Mouse (Mus musculus) T-helper 2 cell (primary cell): ENCODE data around the gene Akt1s1.

Experiments
- in situ Hi-C: fragments of 300-600 bp; cut with MboI, MseI; formaldehyde crosslinking; loops from one replicate; pipeline ENCODE4 v1.15.1; 2025; ENCODE audit warnings: high pct_unique_total_duplicates

The Akt1s1 gene

DNA sequence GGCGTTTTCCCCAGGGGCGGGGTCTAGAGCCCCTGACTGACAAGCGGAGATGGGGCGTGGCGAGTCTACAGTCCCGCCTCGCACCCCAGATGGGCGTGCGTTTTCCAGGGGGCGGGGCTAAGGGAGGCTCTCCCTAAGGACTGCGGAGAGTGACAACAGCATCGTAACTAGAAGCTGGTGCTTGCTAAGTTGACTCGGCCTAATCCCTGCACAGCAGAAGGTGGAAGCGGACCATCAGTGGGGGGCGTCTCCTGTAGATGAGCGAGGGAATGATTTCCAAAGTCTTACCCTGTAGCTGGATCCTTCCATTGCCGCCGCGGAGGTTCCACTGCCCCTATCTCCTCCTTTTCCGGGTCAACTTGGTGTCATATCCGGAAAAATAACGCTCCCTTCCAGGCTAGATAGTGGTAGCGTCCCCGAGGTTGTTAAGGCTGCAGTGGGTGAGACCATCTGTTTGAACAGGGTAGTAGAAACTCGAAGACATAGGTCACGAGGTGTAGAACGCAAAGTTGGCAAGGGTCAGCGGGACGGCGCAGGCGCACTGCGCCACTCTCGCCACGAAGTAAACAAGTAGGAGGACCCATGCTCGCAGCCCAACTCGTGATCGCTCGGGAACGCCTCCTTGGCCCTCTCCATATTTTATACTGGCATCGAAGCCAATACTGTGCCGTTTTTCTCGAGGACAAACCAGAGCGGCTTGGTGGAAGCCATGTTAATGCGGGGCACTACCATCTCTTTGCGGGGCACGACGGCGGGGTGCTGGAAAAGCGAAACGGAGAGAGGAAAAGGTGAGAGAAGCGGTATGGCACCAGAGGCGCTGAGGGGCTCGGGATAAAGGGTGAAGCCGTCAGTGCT is at the start of gene Akt1s1, which contains the start of gene Tbc1d17:
Akt1s1 (plus strand) TSS at position 431 of the 855 bp plus-strand sequence.
Tbc1d17 (minus strand) TSS at position 519 of the 855 bp plus-strand sequence.
- in situ Hi-C loops: no loop called here

DNA sequence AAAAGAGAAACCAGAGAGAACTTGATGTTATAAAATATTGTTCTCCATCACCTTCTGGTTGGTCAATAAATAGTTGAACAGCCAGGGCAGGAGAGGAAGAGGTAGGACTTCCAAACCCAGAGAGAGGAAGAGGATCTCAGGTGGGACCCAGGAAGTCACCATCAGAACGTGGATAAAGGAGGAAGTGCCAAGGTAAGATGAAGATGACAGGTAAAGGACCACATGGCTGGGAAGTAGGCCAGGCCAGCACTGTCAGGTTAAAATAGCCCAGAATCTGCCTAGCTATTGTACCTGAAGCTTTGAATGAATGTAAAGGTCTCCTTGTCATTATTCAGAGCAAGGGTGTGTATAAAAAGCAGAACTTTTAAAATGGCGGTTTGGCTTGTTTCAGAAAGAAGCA is 39.9 kb upstream of the Akt1s1 start:
- in situ Hi-C loops: no loop called here

DNA sequence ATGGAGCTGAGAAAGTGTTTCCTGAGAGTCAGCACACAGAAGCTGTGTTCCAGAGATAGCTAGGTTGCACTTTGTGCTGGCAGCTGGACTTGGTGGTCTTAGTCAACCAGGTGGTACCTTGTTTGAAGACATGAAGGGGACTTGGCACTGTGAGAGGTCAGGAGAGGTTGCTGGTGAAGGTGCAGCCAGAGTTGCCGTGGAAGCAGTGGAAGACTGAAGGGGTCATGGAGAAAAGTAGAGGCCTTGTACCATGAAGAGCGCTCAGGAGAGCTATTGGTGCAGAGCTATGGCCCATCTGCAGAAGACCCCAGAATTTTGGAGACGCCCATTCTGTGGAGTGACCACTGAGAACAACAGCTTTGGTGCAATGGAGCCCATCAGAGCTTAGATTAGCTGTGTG is 39.3 kb upstream of the Akt1s1 start:
- in situ Hi-C loops: no loop called here

DNA sequence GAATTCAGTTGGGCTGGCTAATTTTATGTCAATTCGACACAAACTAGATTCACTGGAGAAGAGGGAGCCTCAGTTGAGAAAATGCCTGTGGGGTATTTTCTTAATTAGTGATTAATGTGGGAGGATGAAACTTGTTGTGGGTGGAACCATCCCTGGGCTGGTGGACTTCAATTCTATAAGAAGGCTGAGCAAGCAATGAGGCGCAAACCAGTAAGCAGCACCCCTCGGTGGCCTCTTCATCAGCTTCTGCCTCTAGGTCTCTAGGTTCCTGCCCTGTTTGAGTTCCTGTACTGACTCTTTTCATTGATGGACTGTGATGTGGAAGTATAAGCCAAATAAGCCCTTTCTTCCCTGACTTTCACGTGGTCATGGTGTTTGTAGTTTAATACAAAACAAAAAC is 38.4 kb upstream of the Akt1s1 start:
- in situ Hi-C loops: loop anchor here (10.0 kb wide), 2 partner anchors 66 to 256 kb away; partner anchors contain the start of genes Nr1h2 and Vrk3

DNA sequence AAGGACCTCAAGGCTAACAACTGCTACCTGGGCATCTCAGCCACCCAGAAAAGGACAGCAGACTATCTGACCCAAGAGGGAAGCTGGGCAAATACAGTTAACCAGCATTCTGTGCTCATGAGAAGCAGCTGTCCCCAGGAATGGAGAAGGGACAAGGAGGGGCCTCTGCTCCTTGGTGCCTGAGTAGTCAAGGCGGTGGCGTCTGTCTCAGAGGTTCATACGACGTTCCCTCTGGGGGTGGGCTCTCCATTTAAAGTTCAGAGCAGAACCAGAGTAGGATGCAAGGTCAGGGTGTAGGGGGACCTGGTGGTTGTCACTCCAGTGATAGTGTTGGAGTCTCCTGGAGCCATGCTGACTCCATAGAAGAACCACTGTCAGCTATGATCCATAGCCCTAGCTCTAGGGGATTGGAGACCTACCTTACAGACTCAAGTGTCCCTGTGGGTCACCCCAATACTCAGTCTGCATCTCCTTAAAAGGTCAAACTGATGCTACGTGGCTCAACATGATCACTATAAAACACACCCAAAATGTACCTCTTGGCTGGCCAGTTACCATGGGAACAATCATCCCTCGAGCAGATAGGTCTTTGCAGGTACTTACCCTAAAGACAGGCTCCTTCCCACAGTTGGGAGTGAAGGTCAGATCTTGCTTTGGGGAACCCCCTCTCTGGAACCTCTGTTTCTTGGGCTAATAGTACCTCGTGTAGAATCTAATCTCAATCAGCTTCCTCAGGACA is 37.8 kb upstream of the Akt1s1 start:
- in situ Hi-C loops: loop anchor here (10.0 kb wide), 2 partner anchors 66 to 256 kb away; partner anchors contain the start of genes Nr1h2 and Vrk3

DNA sequence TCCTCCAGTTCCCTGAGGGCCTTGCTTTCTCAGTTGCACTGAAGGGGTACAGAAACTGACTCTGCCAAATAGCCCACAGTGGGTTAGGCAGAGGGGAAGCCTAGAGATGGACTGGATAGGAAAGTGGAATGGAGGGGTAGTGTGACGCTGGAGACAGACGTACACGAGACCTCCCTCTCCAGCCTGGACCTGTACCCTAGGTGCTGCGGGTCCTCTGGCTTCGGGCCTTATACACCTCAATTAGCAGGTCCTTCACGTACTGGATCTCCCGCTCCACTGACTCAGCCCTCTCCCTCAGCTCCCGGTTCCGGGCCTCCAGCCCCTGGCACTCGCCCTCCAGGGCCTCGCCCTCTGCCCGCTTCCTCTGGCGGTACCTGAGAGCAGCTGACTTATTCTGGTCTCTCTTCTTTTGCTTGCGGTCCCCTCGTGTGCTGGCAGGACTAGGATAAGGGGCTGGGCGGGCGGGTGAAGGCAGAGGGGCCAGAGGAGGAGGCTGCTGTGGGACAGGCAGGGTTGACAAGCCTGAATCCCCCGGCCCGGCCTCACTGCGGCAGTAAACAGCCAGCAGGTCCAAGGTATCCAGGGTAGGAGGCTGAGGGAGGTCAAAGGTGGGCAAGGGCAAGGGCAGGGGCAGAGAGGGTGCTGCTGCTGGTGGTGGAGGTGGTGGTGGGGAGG is 36.0 kb upstream of the Akt1s1 start:
- in situ Hi-C loops: loop anchor here (10.0 kb wide), 2 partner anchors 68 to 258 kb away; partner anchors contain the start of genes Nr1h2 and Vrk3

DNA sequence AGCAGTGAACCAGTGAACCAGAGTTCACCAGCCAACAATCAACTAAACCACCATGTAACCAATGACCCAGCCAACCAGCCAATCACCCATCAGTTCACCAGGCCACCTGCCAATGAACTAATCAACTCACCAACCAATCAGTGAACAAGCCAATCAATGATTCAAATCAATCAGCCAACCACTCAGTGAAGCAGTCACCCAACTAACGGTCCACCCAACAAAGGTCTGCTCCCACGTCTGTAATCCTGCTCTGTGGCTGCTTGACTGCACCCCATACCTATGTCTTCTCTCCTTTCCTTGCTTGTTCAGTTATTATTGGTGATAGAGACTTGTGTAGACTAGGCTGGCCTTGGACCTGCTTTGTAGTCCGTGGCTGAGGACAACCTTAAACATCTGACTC is 34.8 kb upstream of the Akt1s1 start:
- in situ Hi-C loops: loop anchor here (10.0 kb wide), 2 partner anchors 69 to 259 kb away; partner anchors contain the start of genes Nr1h2 and Vrk3

DNA sequence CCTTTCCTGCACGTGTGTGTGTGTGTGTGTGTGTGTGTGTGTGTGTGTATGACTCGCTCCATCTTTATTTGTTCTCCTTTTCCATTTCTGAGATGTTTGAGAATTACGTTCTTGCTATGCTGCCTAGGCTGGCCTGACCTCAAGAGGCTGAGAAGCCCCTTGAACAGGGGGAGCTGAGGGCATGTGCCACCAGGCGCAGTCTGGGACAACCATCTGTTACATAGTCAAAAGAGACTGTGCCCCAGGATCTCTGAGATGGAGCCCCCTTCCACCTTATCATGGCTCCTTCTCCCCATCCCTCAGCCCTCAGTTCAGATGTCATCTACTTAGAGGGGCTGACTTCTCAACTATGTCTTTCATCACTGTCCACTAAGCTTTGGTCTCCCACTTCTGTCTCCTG is 34.4 kb upstream of the Akt1s1 start:
- in situ Hi-C loops: loop anchor here (10.0 kb wide), 2 partner anchors 70 to 260 kb away; partner anchors contain the start of genes Nr1h2 and Vrk3

DNA sequence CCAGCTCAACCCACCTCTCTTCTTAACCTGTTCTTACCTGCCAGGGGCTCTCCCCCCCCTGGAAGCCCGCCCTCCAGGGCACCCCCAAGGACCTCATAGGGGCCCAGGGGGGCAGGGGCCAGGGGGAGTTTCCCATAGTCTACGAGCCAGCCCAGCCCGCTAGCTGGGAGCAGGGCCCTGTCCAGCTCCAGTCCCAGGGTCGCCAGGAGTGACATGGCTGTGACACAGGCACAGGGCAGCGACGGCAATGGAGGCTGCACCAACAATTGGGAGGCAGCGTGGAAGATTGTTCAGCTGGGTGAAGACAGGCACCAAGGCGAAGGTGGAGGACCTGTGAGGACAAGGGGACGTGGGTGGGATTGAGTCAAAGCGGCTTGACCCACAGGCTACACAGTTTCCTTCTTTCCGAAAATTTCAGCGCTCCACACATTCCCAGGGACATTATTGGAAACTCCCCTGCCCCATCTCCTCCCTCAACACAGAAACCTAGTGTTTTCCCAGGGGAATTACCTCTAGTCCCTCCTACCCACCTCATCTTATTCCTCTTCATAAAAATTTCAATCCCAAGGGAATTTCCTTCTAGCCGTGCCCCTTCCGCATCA is 33.7 kb upstream of the Akt1s1 start:
- in situ Hi-C loops: loop anchor here (10.0 kb wide), 2 partner anchors 70 to 260 kb away; partner anchors contain the start of genes Nr1h2 and Vrk3

DNA sequence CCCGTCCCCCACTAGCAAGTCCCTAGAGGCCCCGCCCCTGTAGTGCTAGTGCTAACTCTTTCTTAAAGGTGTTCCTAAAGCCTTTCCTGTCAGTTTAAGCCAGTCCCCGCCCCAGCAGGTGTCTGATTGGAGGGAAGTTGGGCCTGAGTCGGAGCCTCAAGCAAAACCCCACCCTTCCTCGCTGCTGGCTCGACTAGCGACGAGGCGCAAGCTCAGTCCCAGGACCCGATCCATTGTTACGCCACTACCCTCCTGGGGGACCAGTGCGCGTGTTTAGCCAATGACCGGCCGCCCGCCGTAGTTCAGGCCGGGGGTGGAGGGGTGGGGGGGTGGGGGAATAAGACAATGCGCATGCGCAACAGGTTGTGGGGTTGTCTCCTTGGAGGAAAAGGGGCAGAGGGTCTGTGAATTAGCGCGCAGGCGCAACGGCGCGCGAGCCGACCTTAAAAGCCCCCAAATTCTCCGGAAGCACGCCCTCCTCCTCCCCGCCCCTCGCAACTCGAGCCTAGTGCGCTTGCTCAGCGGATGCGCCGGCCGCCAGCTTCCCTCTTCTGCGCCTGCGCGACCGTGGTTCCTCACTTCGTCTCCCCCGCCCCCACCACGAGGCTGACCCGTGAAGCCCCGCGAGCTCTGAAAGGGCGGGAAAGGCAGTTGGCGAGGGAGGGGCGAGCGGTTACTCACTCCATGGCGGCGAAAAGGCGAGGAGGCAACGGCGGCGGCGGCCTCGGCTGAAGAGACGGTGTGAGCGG is 32.9 kb upstream of the Akt1s1 start, which contains the start of the genes Nup62 and Il4i1:
Nup62 (plus strand) TSS at position 368 of the 749 bp plus-strand sequence.
Il4i1 (plus strand) TSS at position 667 of the 749 bp plus-strand sequence.
- in situ Hi-C loops: loop anchor here (10.0 kb wide), 2 partner anchors 71 to 261 kb away; partner anchors contain the start of genes Nr1h2 and Vrk3

DNA sequence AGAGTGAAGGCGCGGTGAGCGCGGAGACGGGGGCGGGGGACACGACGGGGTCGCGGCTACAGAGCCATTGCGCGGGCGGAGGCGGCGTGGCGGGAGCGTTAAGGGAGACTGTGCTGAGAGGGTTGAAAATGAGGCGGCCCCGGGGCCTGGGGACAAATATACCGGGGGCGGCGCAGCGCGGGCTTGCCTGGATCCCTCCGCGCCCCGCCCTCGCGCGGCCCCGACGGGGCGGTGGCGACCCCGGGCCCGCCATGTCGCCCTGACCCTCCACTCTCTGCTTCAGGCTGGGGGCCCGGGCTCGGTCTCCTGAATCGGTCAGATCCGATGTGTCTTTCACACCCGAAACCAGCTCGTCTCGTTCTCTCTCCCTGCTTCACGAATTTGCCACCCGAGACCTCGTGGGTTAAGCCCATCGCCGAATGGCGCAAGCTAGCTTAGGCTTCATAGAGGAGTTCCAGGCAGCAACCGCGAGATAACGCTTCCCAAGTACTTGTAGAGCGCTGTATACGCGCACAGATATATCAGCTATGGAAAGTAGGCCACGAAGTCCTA is 32.2 kb upstream of the Akt1s1 start, which contains the start of gene Atf5:
Atf5 (minus strand) TSS at position 189 of the 552 bp plus-strand sequence.
- in situ Hi-C loops: loop anchor here (10.0 kb wide), 2 partner anchors 72 to 262 kb away; partner anchors contain the start of genes Nr1h2 and Vrk3

DNA sequence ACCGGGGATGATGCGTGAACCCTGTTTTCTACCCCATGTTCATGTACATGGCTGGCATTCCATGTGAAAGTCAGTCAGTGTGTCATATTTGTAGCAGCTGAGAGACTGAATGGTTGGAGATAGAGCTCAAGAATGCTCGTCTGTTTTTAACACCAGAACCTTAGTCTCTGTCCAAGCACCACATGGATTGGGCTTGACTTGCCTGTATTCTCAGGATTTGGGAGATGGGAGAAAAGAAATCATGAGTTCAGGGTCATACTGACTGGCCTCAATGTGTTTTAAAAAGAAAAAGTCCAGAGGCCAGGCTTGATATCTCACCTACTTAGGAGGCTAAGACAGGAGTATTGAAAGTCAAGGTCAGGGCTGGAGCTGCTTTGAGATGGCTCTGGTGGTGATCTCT is 31.4 kb upstream of the Akt1s1 start:
- in situ Hi-C loops: loop anchor here (10.0 kb wide), 2 partner anchors 73 to 263 kb away; partner anchors contain the start of genes Nr1h2 and Vrk3

DNA sequence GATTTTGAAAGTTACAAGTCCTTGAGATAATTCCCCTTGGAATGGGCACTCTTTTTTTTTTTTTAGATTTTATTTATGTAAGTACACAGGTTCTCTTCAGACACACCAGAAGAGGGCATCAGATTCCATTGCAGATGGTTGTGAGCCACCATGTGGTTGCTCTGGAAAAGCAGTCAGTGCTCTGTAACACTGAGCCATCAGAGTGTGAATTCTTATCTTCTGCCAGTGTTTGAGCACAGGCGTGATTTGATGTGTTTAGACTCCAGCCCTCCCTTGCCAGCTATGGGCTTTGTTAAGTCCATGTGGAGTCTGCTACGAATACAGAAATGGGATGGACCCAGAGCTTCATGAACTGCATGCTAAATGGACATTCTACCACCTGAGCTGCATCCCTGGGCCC is 30.6 kb upstream of the Akt1s1 start:
- in situ Hi-C loops: loop anchor here (10.0 kb wide), 2 partner anchors 73 to 263 kb away; partner anchors contain the start of genes Nr1h2 and Vrk3

DNA sequence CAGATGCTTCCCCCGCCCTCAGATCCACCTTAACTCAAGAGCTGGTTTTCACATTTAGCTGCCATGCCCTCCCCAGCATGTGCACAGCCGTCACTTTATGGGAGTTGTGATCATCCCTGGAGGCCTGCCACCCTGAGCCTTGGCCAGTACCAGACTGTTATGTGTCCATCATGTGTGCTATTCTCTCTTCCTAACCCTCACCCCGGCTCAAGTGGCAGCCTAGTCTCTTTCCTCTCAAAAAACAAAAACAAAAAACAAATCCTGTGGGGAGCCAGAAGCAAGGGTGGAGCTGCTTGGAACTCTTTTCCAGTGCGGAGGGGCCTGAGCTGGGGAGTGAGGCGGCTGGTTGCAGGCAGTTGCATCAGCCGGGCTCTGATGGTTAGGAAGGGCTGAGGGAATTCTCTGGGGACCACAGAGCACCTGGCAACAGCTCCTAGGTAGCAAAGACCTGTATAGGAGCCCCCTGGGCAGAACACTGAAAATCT is 30.0 kb upstream of the Akt1s1 start:
- in situ Hi-C loops: loop anchor here (10.0 kb wide), 2 partner anchors 74 to 264 kb away; partner anchors contain the start of genes Nr1h2 and Vrk3

DNA sequence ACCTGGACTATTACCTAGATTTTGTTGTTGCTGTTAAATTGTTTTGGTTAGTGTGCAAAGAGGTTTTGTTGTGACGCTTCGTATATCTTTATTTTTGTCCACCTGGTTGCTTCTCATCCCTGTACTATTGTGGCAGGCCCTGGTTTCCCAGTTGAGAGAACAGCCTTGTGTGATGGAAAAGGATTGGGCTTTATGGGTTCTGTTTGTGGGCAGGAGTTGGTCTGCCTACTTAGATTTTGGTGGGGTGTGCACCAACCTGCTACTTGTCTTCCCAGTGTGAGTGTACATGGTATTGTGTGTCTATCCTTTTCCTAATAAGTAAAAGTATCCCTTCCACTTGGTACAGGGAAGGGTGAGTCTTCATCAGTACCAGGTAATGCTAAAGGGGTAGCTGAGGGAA is 29.4 kb upstream of the Akt1s1 start:
- in situ Hi-C loops: loop anchor here (10.0 kb wide), 2 partner anchors 75 to 265 kb away; partner anchors contain the start of genes Nr1h2 and Vrk3

DNA sequence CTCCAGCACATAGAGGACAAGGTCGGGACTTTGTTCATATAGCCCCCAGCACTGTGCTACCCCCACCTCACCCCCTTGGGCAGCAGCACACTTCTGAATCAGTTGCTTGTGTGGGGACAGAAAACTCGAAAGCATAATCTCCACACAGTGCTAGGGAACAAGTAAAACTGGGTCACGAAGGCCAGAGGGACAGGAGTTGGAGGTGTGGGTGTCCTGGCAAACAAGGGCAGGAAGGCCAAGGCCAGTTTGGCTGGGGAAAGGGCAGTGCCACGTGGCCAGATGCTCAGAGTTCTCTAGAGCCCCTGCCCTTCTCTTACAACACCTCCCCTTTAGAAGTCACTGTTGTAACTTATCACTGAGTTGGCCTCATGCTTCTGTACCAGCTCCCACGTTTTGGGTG is 28.9 kb upstream of the Akt1s1 start:
- in situ Hi-C loops: loop anchor here (10.0 kb wide), 2 partner anchors 75 to 265 kb away; partner anchors contain the start of genes Nr1h2 and Vrk3

DNA sequence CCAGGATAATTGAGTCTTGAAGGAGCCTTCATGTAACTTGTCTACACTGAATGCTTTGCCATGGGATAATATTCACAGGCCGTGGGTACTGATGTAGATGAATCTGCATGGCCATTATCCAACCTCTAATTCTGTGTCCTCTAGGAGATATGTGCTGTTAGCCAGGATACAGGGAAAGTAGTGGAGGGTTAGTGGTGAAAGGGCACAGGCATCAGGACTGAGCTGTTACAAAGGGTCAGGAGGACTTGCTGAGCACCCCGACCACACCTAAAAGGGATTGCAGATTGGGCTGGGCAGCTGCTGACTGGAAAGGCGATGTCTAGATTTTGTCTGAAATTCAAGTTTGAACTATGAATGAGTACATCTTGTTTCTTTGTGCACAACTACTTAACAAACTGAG is 28.3 kb upstream of the Akt1s1 start:
- in situ Hi-C loops: no loop called here

DNA sequence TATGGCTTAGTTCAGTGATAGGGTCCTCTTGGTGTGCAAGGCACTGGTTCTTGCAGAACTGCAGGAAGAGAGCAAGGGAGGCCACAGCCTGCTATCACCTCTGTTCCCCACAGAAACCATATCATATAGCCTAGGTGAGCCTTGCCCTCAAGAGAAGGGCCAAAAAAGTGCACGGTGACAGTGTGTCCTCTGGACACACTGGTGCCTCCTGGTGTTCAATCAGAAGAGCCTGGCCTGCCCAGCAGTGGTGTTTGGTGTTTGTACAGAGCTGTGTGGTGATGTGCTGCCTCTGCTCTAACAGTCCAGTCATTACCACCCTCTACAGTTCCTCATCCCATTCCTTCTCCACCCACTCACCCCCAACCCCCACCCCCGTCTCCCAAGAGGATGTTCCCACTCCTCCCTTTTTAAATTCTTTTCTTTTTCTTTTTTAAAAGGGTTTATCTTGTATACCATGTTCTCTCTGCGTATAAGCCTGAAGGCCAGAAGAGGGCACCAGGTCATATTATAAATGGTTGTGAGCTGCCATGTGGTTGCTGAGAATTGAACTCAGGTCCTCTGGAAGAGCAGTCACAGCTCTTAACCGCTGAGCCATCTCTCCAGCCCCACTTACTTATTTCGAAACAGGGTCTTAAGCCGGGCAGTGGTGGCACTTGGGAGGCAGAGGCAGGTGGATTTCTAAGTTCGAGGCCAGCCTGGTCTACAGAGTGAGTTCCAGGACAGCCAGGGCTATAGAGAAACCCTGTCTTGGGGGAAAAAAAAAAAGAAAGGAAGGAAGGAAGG is 26.9 kb upstream of the Akt1s1 start:
- in situ Hi-C loops: no loop called here
